Mouse (Mus musculus): ENCODE results near the gene Erc1. TPM values are rescaled to one million over a fixed set of nuclear protein-coding genes. Genes with fewer than 3 reads are reported as not detected.

The Erc1 gene
- polyA plus RNA-seq, 1 experiment from 2014 or later, result 20.0 TPM

- WGBS, result 81% methylated on average over 2 of the region's 2 CpGs
- H3K27me3 ChIP-seq (ENCODE audit: control insufficient read depth, insufficient read depth, low read length), result no peaks in the 10 kb centered on the region
- no peaks in the 10 kb centered on the region for H3K9me3 ChIP-seq (ENCODE audit: control insufficient read depth, low read length)
- no peak overlapping the region for H3K4me2 ChIP-seq (ENCODE audit: low read length)
- H3K36me3 ChIP-seq (ENCODE audit: control insufficient read depth, insufficient read depth, low read length), result no peaks in the 10 kb centered on the region; the same call in 1 of the 2 replicates
- no peak overlapping the region for H3K27ac ChIP-seq (replicated peaks in 1 of 2; ENCODE audit: control insufficient read depth in 1 of 2, insufficient read depth in 1 of 2, low read depth in 2 of 2, low read length in 2 of 2)
- H3K9ac ChIP-seq (ENCODE audit: low read length), result no peak overlapping the region
- H3K4me1 ChIP-seq (ENCODE audit: control insufficient read depth in 2 of 2, insufficient read depth in 2 of 2, low read length in 2 of 2), result no peaks in the 10 kb centered on the region
- H3K4me3 ChIP-seq (ENCODE audit: control insufficient read depth in 1 of 2, insufficient read depth in 1 of 2, low read depth in 1 of 2, low read length in 2 of 2), result no peak overlapping the region
- no peak for ATAC-seq (ENCODE audit: insufficient number of reproducible peaks, insufficient read depth, low FRiP score, low read depth)
Observed at GRCm38 (mm10) chr6:119808726-119809505, 39.1 kb downstream of the Erc1 start.

DNA sequence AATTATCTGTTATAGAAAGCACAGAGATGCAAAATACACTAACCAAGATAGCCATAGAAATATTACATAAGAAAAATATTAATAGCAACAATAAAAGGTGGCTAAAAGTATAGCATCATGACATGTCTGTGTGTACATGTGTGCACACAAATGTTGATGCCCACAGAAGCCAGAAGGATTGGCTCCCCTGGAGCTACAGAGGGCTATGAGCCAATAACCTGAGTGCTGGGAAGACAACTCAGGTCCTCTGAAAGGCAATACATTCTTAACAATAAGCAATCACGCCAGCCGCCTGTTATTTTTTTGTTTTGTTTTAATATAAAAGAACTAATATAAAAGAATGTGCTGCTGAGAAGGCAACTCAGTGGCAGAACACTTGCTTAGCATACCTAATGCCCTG lies 44.7 kb downstream of the Erc1 start:
- no peak for ATAC-seq (ENCODE audit: insufficient number of reproducible peaks, insufficient read depth, low FRiP score, low read depth)
- 98% methylated on average over 2 of the region's 2 CpGs for WGBS
- no peak overlapping the region for H3K4me2 ChIP-seq (ENCODE audit: low read length)
- H3K27me3 ChIP-seq (ENCODE audit: control insufficient read depth, insufficient read depth, low read length), result no peaks in the 10 kb centered on the region
- H3K4me1 ChIP-seq (ENCODE audit: control insufficient read depth in 2 of 2, insufficient read depth in 2 of 2, low read length in 2 of 2), result no peaks in the 10 kb centered on the region
- no peaks in the 10 kb centered on the region for H3K9me3 ChIP-seq (ENCODE audit: control insufficient read depth, low read length)
- H3K36me3 ChIP-seq (ENCODE audit: control insufficient read depth, insufficient read depth, low read length), result no peaks in the 10 kb centered on the region
- no peak overlapping the region for H3K9ac ChIP-seq (ENCODE audit: low read length)
- H3K27ac ChIP-seq (replicated peaks in 1 of 2; ENCODE audit: control insufficient read depth in 1 of 2, insufficient read depth in 1 of 2, low read depth in 2 of 2, low read length in 2 of 2), result no peak overlapping the region
- H3K4me3 ChIP-seq (ENCODE audit: control insufficient read depth in 1 of 2, insufficient read depth in 1 of 2, low read depth in 1 of 2, low read length in 2 of 2), result no peak overlapping the region

DNA sequence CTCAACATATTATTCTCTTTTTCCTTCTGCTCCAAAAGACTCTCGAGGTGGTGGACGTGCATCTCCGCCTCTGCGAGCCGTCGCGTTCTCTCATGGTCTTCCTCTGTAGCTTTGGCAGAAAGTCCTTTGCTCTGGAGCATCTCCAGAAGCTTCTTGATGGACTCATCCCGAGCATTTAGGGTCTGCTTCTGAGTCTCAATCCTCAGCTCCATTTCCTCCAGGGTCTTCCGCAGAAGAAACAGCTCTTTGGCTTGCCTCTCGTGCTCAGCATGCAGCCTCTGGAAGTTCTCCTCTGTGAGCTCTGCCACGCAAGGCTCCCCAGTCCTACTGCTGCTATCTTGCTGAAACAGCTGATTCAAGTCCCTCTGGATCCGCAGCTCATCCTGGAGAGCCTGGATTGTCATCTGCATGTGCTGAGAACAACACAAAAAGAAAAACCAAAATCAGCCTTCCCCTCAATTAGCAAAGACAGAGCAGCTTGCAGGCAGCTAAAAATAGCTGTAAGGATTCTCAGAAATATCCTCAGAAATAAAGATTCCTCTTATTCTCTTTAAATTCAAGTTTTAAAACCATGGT lies 51.0 kb downstream of the Erc1 start:
- no peaks in the 10 kb centered on the region for H3K27me3 ChIP-seq (ENCODE audit: control insufficient read depth, insufficient read depth, low read length)
- H3K4me1 ChIP-seq (ENCODE audit: control insufficient read depth in 2 of 2, insufficient read depth in 2 of 2, low read length in 2 of 2), result no peaks in the 10 kb centered on the region
- H3K9ac ChIP-seq (ENCODE audit: low read length), result no peak overlapping the region
- H3K27ac ChIP-seq (replicated peaks in 1 of 2; ENCODE audit: control insufficient read depth in 1 of 2, insufficient read depth in 1 of 2, low read depth in 2 of 2, low read length in 2 of 2), result no peak overlapping the region
- H3K4me3 ChIP-seq (ENCODE audit: control insufficient read depth in 1 of 2, insufficient read depth in 1 of 2, low read depth in 1 of 2, low read length in 2 of 2), result no peak overlapping the region
- H3K36me3 ChIP-seq (ENCODE audit: control insufficient read depth, insufficient read depth, low read length), result peaks cover 9% of the 10 kb centered on the region
- no peak for ATAC-seq (ENCODE audit: insufficient number of reproducible peaks, insufficient read depth, low FRiP score, low read depth)
- H3K9me3 ChIP-seq (ENCODE audit: control insufficient read depth, low read length), result no peaks in the 10 kb centered on the region
- WGBS, result 86% methylated on average over 12 of the region's 12 CpGs
- H3K4me2 ChIP-seq (ENCODE audit: low read length), result no peak overlapping the region

DNA sequence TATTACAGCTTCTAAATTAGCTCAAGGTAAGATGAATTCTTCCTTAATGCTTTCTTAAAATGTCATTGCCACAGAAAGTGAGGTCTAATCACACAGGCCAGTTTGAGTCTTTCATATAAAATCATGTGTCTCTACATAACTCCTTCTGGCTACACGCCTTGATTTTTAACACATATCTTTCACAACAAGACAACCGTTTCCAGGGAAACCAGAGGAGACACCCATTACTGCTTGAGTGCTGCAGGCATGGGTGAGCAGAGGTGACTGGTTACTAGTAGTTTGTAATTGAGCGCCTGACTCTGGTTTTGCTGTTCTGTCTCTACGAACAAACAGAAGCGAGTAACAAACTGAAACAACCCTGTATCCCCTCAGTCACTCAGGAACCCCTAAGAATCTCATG lies 51.7 kb downstream of the Erc1 start:
- no peaks in the 10 kb centered on the region for H3K27me3 ChIP-seq (ENCODE audit: control insufficient read depth, insufficient read depth, low read length)
- H3K27ac ChIP-seq (replicated peaks in 1 of 2; ENCODE audit: control insufficient read depth in 1 of 2, insufficient read depth in 1 of 2, low read depth in 2 of 2, low read length in 2 of 2), result no peak overlapping the region
- no peaks in the 10 kb centered on the region for H3K9me3 ChIP-seq (ENCODE audit: control insufficient read depth, low read length)
- H3K9ac ChIP-seq (ENCODE audit: low read length), result no peak overlapping the region
- H3K4me3 ChIP-seq (ENCODE audit: control insufficient read depth in 1 of 2, insufficient read depth in 1 of 2, low read depth in 1 of 2, low read length in 2 of 2), result no peak overlapping the region
- H3K4me2 ChIP-seq (ENCODE audit: low read length), result no peak overlapping the region
- ATAC-seq (ENCODE audit: insufficient number of reproducible peaks, insufficient read depth, low FRiP score, low read depth), result no peak
- WGBS, result 94% methylated on average over 5 of the region's 5 CpGs
- no peaks in the 10 kb centered on the region for H3K4me1 ChIP-seq (ENCODE audit: control insufficient read depth in 2 of 2, insufficient read depth in 2 of 2, low read length in 2 of 2)
- peaks cover 9% of the 10 kb centered on the region for H3K36me3 ChIP-seq (ENCODE audit: control insufficient read depth, insufficient read depth, low read length)

- Histone ChIP-seq H3K27ac (replicated peaks in 1 of 2; ENCODE audit: control insufficient read depth in 1 of 2, insufficient read depth in 1 of 2, low read depth in 2 of 2, low read length in 2 of 2) (no peak overlapping the region), H3K4me3 (ENCODE audit: control insufficient read depth in 1 of 2, insufficient read depth in 1 of 2, low read depth in 1 of 2, low read length in 2 of 2) (no peak overlapping the region), H3K36me3 (ENCODE audit: control insufficient read depth, insufficient read depth, low read length) (peaks cover 15% of the 10 kb centered on the region), H3K9ac (ENCODE audit: low read length) (no peak overlapping the region), H3K4me1 (ENCODE audit: control insufficient read depth in 2 of 2, insufficient read depth in 2 of 2, low read length in 2 of 2) (no peaks in the 10 kb centered on the region), H3K4me2 (ENCODE audit: low read length) (no peak overlapping the region), H3K9me3 (ENCODE audit: control insufficient read depth, low read length) (no peaks in the 10 kb centered on the region), H3K27me3 (ENCODE audit: control insufficient read depth, insufficient read depth, low read length) (no peaks in the 10 kb centered on the region)
- no peak for ATAC-seq (ENCODE audit: insufficient number of reproducible peaks, insufficient read depth, low FRiP score, low read depth)
- WGBS, result 26% methylated on average over 2 of the region's 2 CpGs
Observed at GRCm38 (mm10) chr6:119792562-119792961, 55.4 kb downstream of the Erc1 start.

- H3K9ac ChIP-seq (ENCODE audit: low read length), result no peak overlapping the region
- no peaks in the 10 kb centered on the region for H3K27me3 ChIP-seq (ENCODE audit: control insufficient read depth, insufficient read depth, low read length)
- ATAC-seq (ENCODE audit: insufficient number of reproducible peaks, insufficient read depth, low FRiP score, low read depth), result no peak
- 0 out of 4 replicates have a peak, but pooled peaks cover 0 to 3% of the 10 kb centered on the region in 2 experiments for H3K4me1 ChIP-seq (ENCODE audit: control insufficient read depth in 2 of 2, insufficient read depth in 2 of 2, low read length in 2 of 2)
- peaks cover 14% of the 10 kb centered on the region for H3K36me3 ChIP-seq (ENCODE audit: control insufficient read depth, insufficient read depth, low read length)
- no peak overlapping the region for H3K4me2 ChIP-seq (ENCODE audit: low read length)
- no peak overlapping the region for H3K27ac ChIP-seq (replicated peaks in 1 of 2; ENCODE audit: control insufficient read depth in 1 of 2, insufficient read depth in 1 of 2, low read depth in 2 of 2, low read length in 2 of 2)
- H3K9me3 ChIP-seq (ENCODE audit: control insufficient read depth, low read length), result no peaks in the 10 kb centered on the region
- no peak overlapping the region for H3K4me3 ChIP-seq (ENCODE audit: control insufficient read depth in 1 of 2, insufficient read depth in 1 of 2, low read depth in 1 of 2, low read length in 2 of 2)
- 92% methylated on average over 2 of the region's 2 CpGs for WGBS
Observed at GRCm38 (mm10) chr6:119782416-119782815, 65.6 kb downstream of the Erc1 start.

DNA sequence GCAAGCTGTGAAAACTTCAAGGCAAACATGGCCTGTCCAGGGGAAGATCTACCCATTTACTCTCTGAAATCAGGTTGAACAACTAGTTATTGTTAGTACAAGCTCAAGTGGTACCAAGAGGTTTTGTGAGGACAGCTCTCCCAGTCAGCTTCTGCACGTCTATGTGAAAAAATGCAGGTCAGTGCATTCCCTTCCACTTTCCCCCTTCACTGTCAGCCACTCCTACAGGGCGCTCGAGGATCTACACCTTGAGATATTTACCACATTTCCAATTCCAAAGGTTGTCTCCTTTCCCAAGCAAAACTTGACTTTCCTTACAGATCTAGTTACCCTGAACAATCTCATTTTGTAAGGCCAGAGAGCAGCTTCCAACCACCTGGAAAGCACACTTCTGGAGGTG lies 66.9 kb downstream of the Erc1 start:
- Histone ChIP-seq H3K36me3 (ENCODE audit: control insufficient read depth, insufficient read depth, low read length) (peaks cover 19% of the 10 kb centered on the region), H3K27ac (replicated peaks in 1 of 2; ENCODE audit: control insufficient read depth in 1 of 2, insufficient read depth in 1 of 2, low read depth in 2 of 2, low read length in 2 of 2) (no peak overlapping the region), H3K4me1 (ENCODE audit: control insufficient read depth in 2 of 2, insufficient read depth in 2 of 2, low read length in 2 of 2) (0 out of 4 replicates have a peak, but pooled peaks cover 0 to 3% of the 10 kb centered on the region in 2 experiments), H3K9ac (ENCODE audit: low read length) (no peak overlapping the region), H3K4me2 (ENCODE audit: low read length) (no peak overlapping the region), H3K4me3 (ENCODE audit: control insufficient read depth in 1 of 2, insufficient read depth in 1 of 2, low read depth in 1 of 2, low read length in 2 of 2) (no peak overlapping the region), H3K9me3 (ENCODE audit: control insufficient read depth, low read length) (no peaks in the 10 kb centered on the region), H3K27me3 (ENCODE audit: control insufficient read depth, insufficient read depth, low read length) (no peaks in the 10 kb centered on the region)
- 63% methylated on average over 3 of the region's 3 CpGs for WGBS
- ATAC-seq (ENCODE audit: insufficient number of reproducible peaks, insufficient read depth, low FRiP score, low read depth), result no peak
